Mouse (Mus musculus): ENCODE results near the gene Ubr1. TPM values are rescaled to one million over a fixed set of nuclear protein-coding genes. Genes with fewer than 3 reads are reported as not detected.

Ubr1 gene
- polyA plus RNA-seq (2012; rRNA removed) = 47.9 and 49.1 TPM in 2 replicates

GRCm38 (mm10) chr2:120970559-120971080 is at the start of gene Ubr1:
Gene Ubr1, minus strand, starts transcription at chr2:120970715.
- Histone ChIP-seq H3K4me1 (ENCODE audit: control insufficient read depth, insufficient read depth, low read length) (peaks cover 7% of the 10 kb centered on the region), H3K4me3 (replicated peaks; ENCODE audit: extremely low read depth, low read depth, low read length) (peak within 1 kb of the TSS; percentile 74)
- peak; percentile 83 for DNase-seq
- whole genome bisulfite sequencing = under 1% methylated on average over 39 of the region's 39 CpGs
- TF ChIP-seq CTCF (IDR thresholded peaks at IDR 0.05; ENCODE audit: insufficient read depth, low read length) (no peak), POLR2A (IDR thresholded peaks at IDR 0.05; ENCODE audit: borderline replicate concordance, extremely low read depth, low read depth, low read length) (peak; percentile 96)

GRCm38 (mm10) chr2:121017151-121017550 is 46.6 kb upstream of the Ubr1 start:
- no peak overlapping the region for H3K4me3 ChIP-seq (replicated peaks; ENCODE audit: extremely low read depth, low read depth, low read length)
- no peaks in the 10 kb centered on the region for H3K4me1 ChIP-seq (ENCODE audit: control insufficient read depth, insufficient read depth, low read length)
- DNase-seq = no peak
- TF ChIP-seq POLR2A (IDR thresholded peaks at IDR 0.05; ENCODE audit: borderline replicate concordance, extremely low read depth, low read depth, low read length) (no peak), CTCF (IDR thresholded peaks at IDR 0.05; ENCODE audit: insufficient read depth, low read length) (no peak)
- 98% methylated on average over 1 of the region's 1 CpGs for WGBS

GRCm38 (mm10) chr2:121016226-121016625 is 45.7 kb upstream of the Ubr1 start:
- 87% methylated on average over 9 of the region's 9 CpGs for WGBS
- Histone ChIP-seq H3K4me1 (ENCODE audit: control insufficient read depth, insufficient read depth, low read length) (no peaks in the 10 kb centered on the region), H3K4me3 (replicated peaks; ENCODE audit: extremely low read depth, low read depth, low read length) (no peak overlapping the region)
- DNase-seq = no peak
- TF ChIP-seq POLR2A (IDR thresholded peaks at IDR 0.05; ENCODE audit: borderline replicate concordance, extremely low read depth, low read depth, low read length) (no peak), CTCF (IDR thresholded peaks at IDR 0.05; ENCODE audit: insufficient read depth, low read length) (no peak)

GRCm38 (mm10) chr2:121015507-121015906 is 45.0 kb upstream of the Ubr1 start:
- Histone ChIP-seq H3K4me1 (ENCODE audit: control insufficient read depth, insufficient read depth, low read length) (no peaks in the 10 kb centered on the region), H3K4me3 (replicated peaks; ENCODE audit: extremely low read depth, low read depth, low read length) (no peak overlapping the region)
- DNase-seq = no peak
- 75% methylated on average over 2 of the region's 2 CpGs for WGBS
- TF ChIP-seq CTCF (IDR thresholded peaks at IDR 0.05; ENCODE audit: insufficient read depth, low read length) (no peak), POLR2A (IDR thresholded peaks at IDR 0.05; ENCODE audit: borderline replicate concordance, extremely low read depth, low read depth, low read length) (no peak)

- Histone ChIP-seq H3K4me3 (replicated peaks; ENCODE audit: extremely low read depth, low read depth, low read length) (no peak overlapping the region), H3K4me1 (ENCODE audit: control insufficient read depth, insufficient read depth, low read length) (peaks cover 5% of the 10 kb centered on the region)
- 90% methylated on average over 9 of the region's 9 CpGs for WGBS
- no peak for TF ChIP-seq POLR2A (IDR thresholded peaks at IDR 0.05; ENCODE audit: borderline replicate concordance, extremely low read depth, low read depth, low read length)
- no peak for TF ChIP-seq CTCF (IDR thresholded peaks at IDR 0.05; ENCODE audit: insufficient read depth, low read length)
- DNase-seq = no peak
These were observed 42.2 kb upstream of the Ubr1 start for GRCm38 (mm10) chr2:121012676-121013075.

GRCm38 (mm10) chr2:121009071-121009677 is 38.7 kb upstream of the Ubr1 start:
- Histone ChIP-seq H3K4me1 (ENCODE audit: control insufficient read depth, insufficient read depth, low read length) (peaks cover 5% of the 10 kb centered on the region), H3K4me3 (replicated peaks; ENCODE audit: extremely low read depth, low read depth, low read length) (peak overlapping the region; percentile 90)
- no peak for DNase-seq
- 18% methylated on average over 5 of the region's 5 CpGs for WGBS
- TF ChIP-seq CTCF (IDR thresholded peaks at IDR 0.05; ENCODE audit: insufficient read depth, low read length) (no peak), POLR2A (IDR thresholded peaks at IDR 0.05; ENCODE audit: borderline replicate concordance, extremely low read depth, low read depth, low read length) (no peak)

GRCm38 (mm10) chr2:121008664-121009007 is 38.1 kb upstream of the Ubr1 start:
- no peak for DNase-seq
- peak overlapping the region; percentile 90 for H3K4me3 ChIP-seq (replicated peaks; ENCODE audit: extremely low read depth, low read depth, low read length)
- TF ChIP-seq CTCF (IDR thresholded peaks at IDR 0.05; ENCODE audit: insufficient read depth, low read length) = no peak
- peaks cover 5% of the 10 kb centered on the region for H3K4me1 ChIP-seq (ENCODE audit: control insufficient read depth, insufficient read depth, low read length)
- WGBS = 1% methylated on average over 12 of the region's 12 CpGs

- TF ChIP-seq POLR2A (IDR thresholded peaks at IDR 0.05; ENCODE audit: borderline replicate concordance, extremely low read depth, low read depth, low read length) (peak; percentile 76), CTCF (IDR thresholded peaks at IDR 0.05; ENCODE audit: insufficient read depth, low read length) (no peak)
- Histone ChIP-seq H3K4me1 (ENCODE audit: control insufficient read depth, insufficient read depth, low read length) (peaks cover 5% of the 10 kb centered on the region), H3K4me3 (replicated peaks; ENCODE audit: extremely low read depth, low read depth, low read length) (peak within 1 kb of the TSS; percentile 90)
- peak; percentile 87 for DNase-seq
- WGBS = 2% methylated on average over 34 of the region's 34 CpGs
These were observed 37.6 kb upstream of the Ubr1 start, which contains the start of gene Ccndbp1 for GRCm38 (mm10) chr2:121007925-121008663. Gene Ccndbp1, plus strand, starts transcription at chr2:121008403.

GRCm38 (mm10) chr2:121006986-121007385 is 36.5 kb upstream of the Ubr1 start:
- DNase-seq = no peak
- Histone ChIP-seq H3K4me1 (ENCODE audit: control insufficient read depth, insufficient read depth, low read length) (peaks cover 5% of the 10 kb centered on the region), H3K4me3 (replicated peaks; ENCODE audit: extremely low read depth, low read depth, low read length) (no peak overlapping the region)
- WGBS = 88% methylated on average over 1 of the region's 1 CpGs
- TF ChIP-seq CTCF (IDR thresholded peaks at IDR 0.05; ENCODE audit: insufficient read depth, low read length) (no peak), POLR2A (IDR thresholded peaks at IDR 0.05; ENCODE audit: borderline replicate concordance, extremely low read depth, low read depth, low read length) (no peak)
